Mouse (Mus musculus): ENCODE results near the gene Myl4. TPM values are rescaled to one million over a fixed set of nuclear protein-coding genes. Genes with fewer than 3 reads are reported as not detected.
"Not testable (repeated sequence)": the region's sequence is repeated elsewhere in the genome, so short reads cannot be mapped to it uniquely, and the experiment has no call there.

Myl4 gene
- polyA plus RNA-seq, 1 experiment = 3.8 TPM

DNA sequence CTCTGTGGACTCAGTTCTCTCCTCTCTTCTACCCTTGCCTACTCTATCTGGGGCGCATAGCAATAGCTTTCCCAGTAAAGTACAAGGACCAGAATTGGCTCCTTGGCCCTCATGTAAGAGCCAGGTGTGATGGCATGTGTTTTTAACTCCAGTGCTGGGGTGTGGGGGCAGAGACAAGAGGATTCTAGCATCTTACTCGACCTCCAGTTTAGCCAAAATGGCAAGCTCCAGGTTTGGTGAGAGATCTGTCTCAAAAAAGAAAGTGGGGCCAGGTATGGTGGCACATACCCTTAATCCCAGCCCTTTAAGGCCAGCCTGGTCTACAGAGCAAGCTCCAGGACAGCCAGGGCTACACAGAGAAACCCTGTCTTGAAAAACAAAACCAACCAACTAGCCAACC, 16.3 kb downstream of the Myl4 start:
- TF ChIP-seq EP300 (IDR thresholded peaks at IDR 0.05; ENCODE audit: insufficient read depth, low read depth, low read length) (no peak), POLR2A (IDR thresholded peaks at IDR 0.05; ENCODE audit: insufficient read depth, low read length) (no peak), CTCF (IDR thresholded peaks at IDR 0.05; ENCODE audit: low read depth, low read length) (no peak)
- Histone ChIP-seq H3K9me3 (replicated peaks; ENCODE audit: control insufficient read depth, insufficient read depth, low read length, poor library complexity, severe bottlenecking) (peaks cover 14% of the 10 kb centered on the region; the same call in 1 of the 2 replicates), H3K27me3 (ENCODE audit: control insufficient read depth, insufficient read depth, low read length, poor library complexity, severe bottlenecking) (no peaks in the 10 kb centered on the region), H3K9ac (ENCODE audit: low read depth, poor library complexity, severe bottlenecking) (no peak overlapping the region), H3K4me3 (ENCODE audit: low read depth, low read length) (no peak overlapping the region), H3K4me1 (ENCODE audit: control insufficient read depth, insufficient read depth, low read length) (no peaks in the 10 kb centered on the region), H3K36me3 (ENCODE audit: control insufficient read depth, insufficient read depth, low read length, poor library complexity, severe bottlenecking) (no peaks in the 10 kb centered on the region), H3K27ac (ENCODE audit: insufficient read depth, low read length) (no peak overlapping the region)

- Histone ChIP-seq H3K36me3 (ENCODE audit: control insufficient read depth, insufficient read depth, low read length, poor library complexity, severe bottlenecking) (no peaks in the 10 kb centered on the region), H3K4me3 (ENCODE audit: low read depth, low read length) (no peak overlapping the region), H3K9me3 (replicated peaks; ENCODE audit: control insufficient read depth, insufficient read depth, low read length, poor library complexity, severe bottlenecking) (peaks cover 9% of the 10 kb centered on the region; the same call in 1 of the 2 replicates), H3K4me1 (ENCODE audit: control insufficient read depth, insufficient read depth, low read length) (no peaks in the 10 kb centered on the region), H3K27me3 (ENCODE audit: control insufficient read depth, insufficient read depth, low read length, poor library complexity, severe bottlenecking) (no peaks in the 10 kb centered on the region), H3K27ac (ENCODE audit: insufficient read depth, low read length) (no peak overlapping the region), H3K9ac (ENCODE audit: low read depth, poor library complexity, severe bottlenecking) (no peak overlapping the region)
- TF ChIP-seq CTCF (IDR thresholded peaks at IDR 0.05; ENCODE audit: low read depth, low read length) (no peak), POLR2A (IDR thresholded peaks at IDR 0.05; ENCODE audit: insufficient read depth, low read length) (no peak), EP300 (IDR thresholded peaks at IDR 0.05; ENCODE audit: insufficient read depth, low read depth, low read length) (no peak)
Observed at GRCm38 (mm10) chr11:104567736-104568135, 17.3 kb downstream of the Myl4 start.

- no peaks in the 10 kb centered on the region for H3K4me1 ChIP-seq (ENCODE audit: control insufficient read depth, insufficient read depth, low read length)
- TF ChIP-seq CTCF (IDR thresholded peaks at IDR 0.05; ENCODE audit: low read depth, low read length) (no peak), EP300 (IDR thresholded peaks at IDR 0.05; ENCODE audit: insufficient read depth, low read depth, low read length) (no peak), POLR2A (IDR thresholded peaks at IDR 0.05; ENCODE audit: insufficient read depth, low read length) (no peak)
- H3K27me3 ChIP-seq (ENCODE audit: control insufficient read depth, insufficient read depth, low read length, poor library complexity, severe bottlenecking) = no peaks in the 10 kb centered on the region
- peaks cover 7% of the 10 kb centered on the region; the same call in 1 of the 2 replicates for H3K9me3 ChIP-seq (replicated peaks; ENCODE audit: control insufficient read depth, insufficient read depth, low read length, poor library complexity, severe bottlenecking)
- no peaks in the 10 kb centered on the region for H3K36me3 ChIP-seq (ENCODE audit: control insufficient read depth, insufficient read depth, low read length, poor library complexity, severe bottlenecking)
- no peak overlapping the region for H3K9ac ChIP-seq (ENCODE audit: low read depth, poor library complexity, severe bottlenecking)
- no peak overlapping the region for H3K27ac ChIP-seq (ENCODE audit: insufficient read depth, low read length)
- no peak overlapping the region for H3K4me3 ChIP-seq (ENCODE audit: low read depth, low read length)
Observed at GRCm38 (mm10) chr11:104568326-104568725, 17.9 kb downstream of the Myl4 start.

- H3K27ac ChIP-seq (ENCODE audit: insufficient read depth, low read length); H3K4me3 ChIP-seq (ENCODE audit: low read depth, low read length); H3K27me3 ChIP-seq (ENCODE audit: control insufficient read depth, insufficient read depth, low read length, poor library complexity, severe bottlenecking): not testable (repeated sequence)
Observed at GRCm38 (mm10) chr11:104570515-104570914, 20.1 kb downstream of the Myl4 start.

DNA sequence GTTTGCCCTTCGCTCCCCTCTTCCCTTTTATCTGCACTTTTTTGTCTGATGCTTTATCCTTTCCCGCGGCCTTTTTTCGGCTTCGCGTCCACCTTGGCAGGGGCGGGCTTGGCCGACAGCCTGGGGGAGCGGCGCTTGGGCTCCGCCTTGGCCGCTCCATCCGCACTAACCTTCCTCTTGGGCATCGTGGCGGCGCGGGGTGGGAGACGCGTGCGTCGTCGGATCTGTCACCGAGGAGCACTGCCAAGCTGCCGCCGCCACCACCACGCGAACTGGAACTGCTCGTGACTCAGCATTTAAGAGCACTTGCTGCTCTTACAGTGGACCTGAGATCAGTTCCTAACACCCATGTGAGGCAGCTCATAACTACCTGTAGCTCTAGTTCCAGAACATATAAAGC, 20.9 kb downstream of the Myl4 start:
- Histone ChIP-seq H3K9ac (ENCODE audit: low read depth, poor library complexity, severe bottlenecking) (peak overlapping the region; percentile 65; the same call in 1 of the 2 replicates), H3K4me3 (ENCODE audit: low read depth, low read length) (peak overlapping the region; percentile 64)
- H3K36me3 ChIP-seq (ENCODE audit: control insufficient read depth, insufficient read depth, low read length, poor library complexity, severe bottlenecking); H3K27me3 ChIP-seq (ENCODE audit: control insufficient read depth, insufficient read depth, low read length, poor library complexity, severe bottlenecking); H3K4me1 ChIP-seq (ENCODE audit: control insufficient read depth, insufficient read depth, low read length); H3K9me3 ChIP-seq (replicated peaks; ENCODE audit: control insufficient read depth, insufficient read depth, low read length, poor library complexity, severe bottlenecking); H3K27ac ChIP-seq (ENCODE audit: insufficient read depth, low read length): not testable (repeated sequence)

More at GRCm38 (mm10) chr11:104570515-104570914, 20.1 kb downstream of the Myl4 start:
- H3K9me3 ChIP-seq (replicated peaks; ENCODE audit: control insufficient read depth, insufficient read depth, low read length, poor library complexity, severe bottlenecking); H3K4me1 ChIP-seq (ENCODE audit: control insufficient read depth, insufficient read depth, low read length); H3K36me3 ChIP-seq (ENCODE audit: control insufficient read depth, insufficient read depth, low read length, poor library complexity, severe bottlenecking); H3K9ac ChIP-seq (ENCODE audit: low read depth, poor library complexity, severe bottlenecking): not testable (repeated sequence)

DNA sequence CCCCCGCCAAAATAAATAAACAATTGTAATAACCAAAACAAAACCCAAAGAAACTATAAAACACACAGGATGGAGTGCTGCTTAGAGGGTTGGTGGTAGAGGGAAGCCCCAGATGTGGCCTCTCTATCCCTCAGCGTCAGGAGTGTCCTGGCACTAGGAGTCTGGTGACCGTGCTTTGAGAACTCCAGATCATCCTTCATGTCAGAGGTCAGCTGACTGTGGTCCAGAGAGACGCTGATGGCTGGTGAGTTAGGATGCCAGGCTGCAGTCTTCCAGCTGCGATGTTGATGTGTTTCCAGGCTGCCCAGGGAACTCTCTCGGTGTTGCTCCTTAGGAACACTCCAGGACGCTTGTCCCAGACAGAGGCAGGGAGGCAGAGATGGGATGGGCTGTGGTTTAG, 21.6 kb downstream of the Myl4 start:
- Histone ChIP-seq H3K4me1 (ENCODE audit: control insufficient read depth, insufficient read depth, low read length) (no peaks in the 10 kb centered on the region), H3K9ac (ENCODE audit: low read depth, poor library complexity, severe bottlenecking) (no peak overlapping the region), H3K36me3 (ENCODE audit: control insufficient read depth, insufficient read depth, low read length, poor library complexity, severe bottlenecking) (no peaks in the 10 kb centered on the region), H3K4me3 (ENCODE audit: low read depth, low read length) (no peak overlapping the region), H3K27me3 (ENCODE audit: control insufficient read depth, insufficient read depth, low read length, poor library complexity, severe bottlenecking) (no peaks in the 10 kb centered on the region), H3K9me3 (replicated peaks; ENCODE audit: control insufficient read depth, insufficient read depth, low read length, poor library complexity, severe bottlenecking) (peaks cover 7% of the 10 kb centered on the region; the same call in 1 of the 2 replicates), H3K27ac (ENCODE audit: insufficient read depth, low read length) (no peak overlapping the region)
- TF ChIP-seq POLR2A (IDR thresholded peaks at IDR 0.05; ENCODE audit: insufficient read depth, low read length) (no peak), EP300 (IDR thresholded peaks at IDR 0.05; ENCODE audit: insufficient read depth, low read depth, low read length) (no peak), CTCF (IDR thresholded peaks at IDR 0.05; ENCODE audit: low read depth, low read length) (no peak)

Data from ES-Bruce4 (cell line).